Mouse (Mus musculus) intestine, embryonic 16.5 days (tissue): ENCODE measurements at regions not wholly inside any gene's neighbourhood (a gene's known extent, or its start where the extent isn't known, plus 50 kb on each side); places are given as distances from the start of the nearest gene placed in this dataset.

Experiments
- ATAC-seq: fragments of 200-750 bp; cut with Nextera tagmentation; 2 replicates; pipeline ENCODE4 v1.8.0; 2017; ENCODE audit warnings: moderate TSS enrichment, moderate library complexity
- H3K27ac ChIP-seq: fragments of 300-500 bp; sonication (generic); 2 replicates; pipeline ENCODE4 v1.5.1; 2014; ENCODE audit warnings: mild to moderate bottlenecking, low read length
- H3K27me3 ChIP-seq: fragments of 300-500 bp; sonication (generic); replicated peaks from 2 replicates; pipeline ENCODE4 v1.6.1; 2014; ENCODE audit warnings: low read length, control low read depth, mixed read lengths; ENCODE audit not compliant: control insufficient read depth, insufficient read depth
- H3K36me3 ChIP-seq: fragments of 300-500 bp; sonication (generic); 2 replicates; pipeline ENCODE4 v1.6.1; 2014; ENCODE audit warnings: low read length, control low read depth; ENCODE audit not compliant: control insufficient read depth, insufficient read depth
- H3K4me1 ChIP-seq: fragments of 300-500 bp; sonication (generic); 2 replicates; pipeline ENCODE4 v1.6.1; 2014; ENCODE audit warnings: low read length, control low read depth, mixed read lengths; ENCODE audit not compliant: control insufficient read depth, insufficient read depth
- H3K4me2 ChIP-seq: fragments of 300-500 bp; sonication (generic); 2 replicates; pipeline ENCODE4 v1.6.1; 2014; ENCODE audit warnings: low read depth, low read length, control low read depth
- H3K4me3 ChIP-seq: fragments of 300-500 bp; sonication (generic); 2 replicates; pipeline ENCODE4 v1.5.1; 2014; ENCODE audit warnings: mild to moderate bottlenecking, low read length
- H3K9ac ChIP-seq: fragments of 300-500 bp; sonication (generic); 2 replicates; pipeline ENCODE4 v1.6.1; 2014; ENCODE audit warnings: low read depth, low read length
- H3K9me3 ChIP-seq: fragments of 300-500 bp; sonication (generic); 2 replicates; pipeline ENCODE4 v1.6.1; 2016; ENCODE audit warnings: low read length, control low read depth; ENCODE audit not compliant: control insufficient read depth
- WGBS: fragments of 180-500 bp; shearing (Covaris S2); extraction: QIAGEN DNeasy Blood & Tissue Kit; methylation state at CpG from one replicate; pipeline ENCODE4 v1.1.7; 2014; 5-methylcytosine and 5-hydroxymethylcytosine counted together

DNA sequence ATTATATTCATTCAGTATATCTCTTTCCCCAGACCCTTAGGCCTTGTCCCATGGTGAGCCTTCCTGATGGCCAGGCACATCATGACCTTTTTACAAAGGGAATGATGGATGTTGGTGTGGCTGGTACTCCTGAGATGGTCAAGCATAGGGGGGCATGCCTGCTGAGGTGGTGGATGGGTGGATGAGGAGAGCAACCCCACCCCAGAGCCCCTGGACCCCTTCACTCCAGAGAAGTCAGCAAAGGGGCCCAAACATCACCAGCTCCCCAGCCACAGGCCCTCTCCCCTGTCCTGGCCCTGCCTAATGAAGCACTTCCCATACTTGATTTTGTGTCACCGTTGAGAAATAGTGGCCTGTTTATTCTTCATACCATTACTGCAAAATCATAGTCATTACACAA is 193.7 kb downstream of the Xxylt1 start:
- Histone ChIP-seq H3K36me3 (no peaks in the 10 kb centered on the region), H3K27ac (no peak overlapping the region), H3K4me3 (no peak overlapping the region), H3K27me3 (no peaks in the 10 kb centered on the region), H3K4me1 (peaks cover 9% of the 10 kb centered on the region), H3K4me2 (no peak overlapping the region), H3K9me3 (no peaks in the 10 kb centered on the region), H3K9ac (no peak overlapping the region)
- ATAC-seq, result no peak
- WGBS, result 88% methylated on average over 1 of the region's 1 CpGs

DNA sequence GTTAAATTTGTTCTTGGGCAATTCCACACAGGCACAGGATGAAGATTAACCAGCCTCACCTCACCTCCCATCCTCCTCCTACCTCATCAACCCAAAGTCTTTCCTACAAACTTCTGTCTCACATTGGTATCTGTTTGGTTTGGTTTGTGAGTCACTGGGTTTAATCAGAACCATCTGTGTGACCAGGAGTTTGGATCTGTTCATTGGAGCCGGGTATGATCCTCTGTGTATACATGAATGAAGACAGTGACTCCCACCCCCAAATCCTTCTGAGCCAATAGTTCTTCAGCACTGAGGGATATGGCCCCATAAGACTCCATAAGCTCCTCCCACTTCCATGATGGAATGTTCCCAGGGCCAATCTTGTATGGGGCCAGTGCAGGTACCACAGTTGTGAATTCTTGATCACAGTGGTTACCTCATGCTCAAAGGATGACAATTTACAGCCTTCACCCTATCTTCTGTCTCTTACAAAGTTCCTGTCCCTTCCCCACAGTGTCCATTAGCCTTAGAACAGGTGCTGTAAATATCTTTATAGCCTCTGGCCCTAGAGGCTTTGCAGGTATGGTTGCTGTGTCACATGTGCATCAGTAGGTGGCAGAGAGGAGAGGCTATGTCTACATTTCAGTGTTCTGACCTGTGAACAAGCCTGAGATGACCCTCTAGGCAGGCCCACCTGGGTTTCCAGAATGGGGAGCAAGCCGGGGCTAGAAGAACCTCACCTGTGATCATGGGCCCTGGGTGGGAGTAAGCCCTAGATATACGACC is 192.5 kb downstream of the Xxylt1 start:
- no peak overlapping the region for H3K27ac ChIP-seq
- no peaks in the 10 kb centered on the region for H3K36me3 ChIP-seq
- H3K4me2 ChIP-seq, result no peak overlapping the region
- no peaks in the 10 kb centered on the region for H3K9me3 ChIP-seq
- H3K27me3 ChIP-seq, result no peaks in the 10 kb centered on the region
- H3K4me1 ChIP-seq, result peaks cover 2% of the 10 kb centered on the region
- no peak overlapping the region for H3K4me3 ChIP-seq
- ATAC-seq, result no peak
- 89% methylated on average over 3 of the region's 3 CpGs for whole genome bisulfite sequencing
- H3K9ac ChIP-seq, result no peak overlapping the region

DNA sequence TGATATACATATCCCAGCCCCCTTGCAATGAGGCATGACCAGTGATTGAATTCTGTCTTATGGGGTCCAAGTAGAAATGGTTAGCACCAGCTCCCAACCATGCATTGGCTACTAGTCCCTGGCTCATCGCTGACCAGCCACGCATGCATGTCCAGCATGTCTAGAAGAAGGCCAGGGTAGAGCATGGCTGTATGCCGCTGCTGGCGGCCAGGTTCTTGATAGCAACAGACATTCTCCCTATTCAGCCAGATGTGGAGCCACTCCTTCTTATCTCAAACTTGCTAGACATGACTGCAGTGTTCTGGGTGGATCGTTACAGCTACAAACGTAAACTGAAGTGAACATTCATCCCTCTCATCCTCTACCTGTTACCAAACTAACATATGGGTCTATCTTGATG is 188.6 kb downstream of the Xxylt1 start:
- WGBS, result 93% methylated on average over 6 of the region's 6 CpGs
- no peak overlapping the region for H3K9ac ChIP-seq
- no peaks in the 10 kb centered on the region for H3K4me1 ChIP-seq
- no peak overlapping the region for H3K27ac ChIP-seq
- no peaks in the 10 kb centered on the region for H3K27me3 ChIP-seq
- no peak for ATAC-seq
- H3K4me3 ChIP-seq, result no peak overlapping the region
- no peaks in the 10 kb centered on the region for H3K36me3 ChIP-seq
- no peak overlapping the region for H3K4me2 ChIP-seq
- H3K9me3 ChIP-seq, result no peaks in the 10 kb centered on the region

DNA sequence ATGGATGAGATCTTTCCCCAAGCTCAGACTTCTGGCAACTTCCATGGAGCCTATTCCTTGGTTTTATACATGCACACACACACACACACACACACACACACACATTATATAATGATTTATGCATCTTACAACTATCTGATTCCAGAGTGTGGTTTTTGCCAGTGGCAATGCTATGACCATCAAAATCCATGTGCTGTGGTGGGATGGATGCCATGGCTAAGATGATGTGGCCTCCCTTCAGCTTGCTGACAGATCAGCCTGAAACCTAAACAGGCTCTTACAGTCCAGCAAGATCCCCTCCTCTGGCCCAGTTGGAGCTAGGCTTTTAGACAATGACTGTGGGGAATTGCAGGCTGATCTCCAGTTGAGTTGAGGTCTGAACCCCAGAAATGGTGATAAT is 187.1 kb downstream of the Xxylt1 start:
- H3K4me1 ChIP-seq, result no peaks in the 10 kb centered on the region
- no peak overlapping the region for H3K4me2 ChIP-seq
- no peak overlapping the region for H3K27ac ChIP-seq
- H3K9ac ChIP-seq, result no peak overlapping the region
- no peaks in the 10 kb centered on the region for H3K36me3 ChIP-seq
- no peak for ATAC-seq
- H3K27me3 ChIP-seq, result no peaks in the 10 kb centered on the region
- no peak overlapping the region for H3K4me3 ChIP-seq
- no peaks in the 10 kb centered on the region for H3K9me3 ChIP-seq

DNA sequence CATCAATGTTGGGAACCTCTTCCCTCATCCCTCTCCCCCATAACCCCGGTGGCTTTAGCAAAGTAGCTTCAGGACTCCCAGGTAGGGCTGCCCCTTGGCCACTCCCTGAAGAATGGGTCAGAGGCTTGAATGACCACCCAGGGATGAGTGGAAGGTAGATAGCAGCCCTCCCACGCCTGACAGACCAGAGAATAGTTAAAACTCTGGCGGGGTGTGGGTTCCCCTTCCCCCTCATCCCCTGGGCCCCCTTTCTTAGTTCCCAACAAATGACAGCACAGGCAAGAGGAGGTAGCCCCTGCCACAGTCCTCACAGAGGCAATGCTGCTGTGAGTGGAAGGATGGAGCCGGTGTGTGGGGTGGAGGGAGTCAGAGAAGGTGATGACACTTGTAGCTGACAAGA is 186.2 kb downstream of the Xxylt1 start:
- H3K4me3 ChIP-seq, result no peak overlapping the region
- no peak overlapping the region for H3K27ac ChIP-seq
- H3K4me2 ChIP-seq, result no peak overlapping the region
- no peak overlapping the region for H3K9ac ChIP-seq
- WGBS, result 86% methylated on average over 4 of the region's 4 CpGs
- H3K9me3 ChIP-seq, result no peaks in the 10 kb centered on the region
- no peaks in the 10 kb centered on the region for H3K27me3 ChIP-seq
- ATAC-seq, result no peak
- no peaks in the 10 kb centered on the region for H3K36me3 ChIP-seq
- H3K4me1 ChIP-seq, result no peaks in the 10 kb centered on the region

DNA sequence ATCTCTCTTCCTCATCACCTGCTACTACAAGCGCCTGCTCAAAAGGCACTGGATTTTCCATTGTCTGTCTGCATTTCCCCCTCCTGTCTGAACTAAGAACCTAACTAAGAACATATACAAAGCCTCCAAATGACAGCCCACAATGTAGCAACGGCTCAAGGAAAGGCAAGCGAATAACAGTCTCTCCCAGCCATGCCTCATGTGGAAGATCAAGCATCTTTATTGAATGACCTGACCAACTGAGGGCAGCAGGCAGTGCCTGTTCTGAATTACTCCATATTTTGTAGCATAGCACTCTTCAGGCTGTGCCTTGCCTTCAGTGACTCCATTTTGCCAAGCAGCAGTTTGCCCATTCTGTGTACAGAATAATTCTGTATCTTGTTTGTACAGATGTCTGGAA is 183.9 kb downstream of the Xxylt1 start:
- ATAC-seq, result no peak
- Histone ChIP-seq H3K27me3 (no peaks in the 10 kb centered on the region), H3K27ac (no peak overlapping the region), H3K9me3 (no peaks in the 10 kb centered on the region), H3K4me1 (no peaks in the 10 kb centered on the region), H3K36me3 (no peaks in the 10 kb centered on the region), H3K4me2 (no peak overlapping the region), H3K4me3 (no peak overlapping the region), H3K9ac (no peak overlapping the region)
- WGBS, result 87% methylated on average over 3 of the region's 3 CpGs

DNA sequence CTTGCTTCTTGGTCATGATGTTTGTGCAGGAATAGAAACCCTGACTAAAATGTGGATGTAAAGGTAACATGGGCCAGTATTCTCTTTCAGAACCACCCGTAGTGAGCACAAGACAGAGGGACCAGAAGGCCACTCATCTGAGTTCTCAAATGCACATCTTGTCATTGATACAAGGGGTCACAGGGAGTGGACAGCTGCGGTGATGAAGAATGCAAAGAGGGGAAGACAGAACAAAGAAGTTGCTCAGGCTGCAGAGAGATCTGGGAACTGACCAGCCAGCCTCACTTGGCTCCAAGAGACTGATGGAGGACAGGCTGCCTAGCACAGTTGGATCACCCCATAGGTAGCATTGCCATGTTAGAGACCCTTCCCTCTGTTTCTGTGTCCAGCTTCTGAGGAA is 181.1 kb downstream of the Xxylt1 start:
- H3K4me2 ChIP-seq, result no peak overlapping the region
- no peak overlapping the region for H3K4me3 ChIP-seq
- H3K27me3 ChIP-seq, result no peaks in the 10 kb centered on the region
- 79% methylated on average over 2 of the region's 2 CpGs for WGBS
- no peak for ATAC-seq
- H3K36me3 ChIP-seq, result 0 out of 2 replicates have a peak, but pooled peaks cover 3% of the 10 kb centered on the region
- H3K4me1 ChIP-seq, result no peaks in the 10 kb centered on the region
- H3K27ac ChIP-seq, result no peak overlapping the region
- H3K9ac ChIP-seq, result no peak overlapping the region
- H3K9me3 ChIP-seq, result peaks cover 5% of the 10 kb centered on the region; the same call in 1 of the 2 replicates

DNA sequence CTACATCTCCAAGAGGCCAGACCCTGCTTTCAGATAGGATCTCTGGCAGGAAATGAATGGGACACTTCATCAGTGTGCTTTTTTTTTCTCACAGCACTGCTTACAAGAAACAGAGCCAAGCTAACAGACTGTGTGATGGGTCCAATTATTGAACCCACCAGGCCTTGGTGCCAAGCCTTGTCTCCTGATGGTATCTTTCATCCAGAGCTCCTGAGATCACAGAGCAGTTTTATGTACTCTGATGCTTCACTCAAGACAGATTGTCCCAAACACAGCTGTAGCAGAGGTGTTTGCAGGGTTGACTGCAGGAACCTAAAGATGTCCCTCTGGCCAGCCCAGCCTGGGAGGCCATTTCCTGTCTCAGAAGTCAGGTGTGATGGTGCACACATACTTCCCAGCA is 179.9 kb downstream of the Xxylt1 start:
- no peak overlapping the region for H3K27ac ChIP-seq
- H3K9ac ChIP-seq, result no peak overlapping the region
- 0 out of 2 replicates have a peak, but pooled peaks cover 3% of the 10 kb centered on the region for H3K36me3 ChIP-seq
- H3K4me1 ChIP-seq, result no peaks in the 10 kb centered on the region
- no peak overlapping the region for H3K4me2 ChIP-seq
- H3K27me3 ChIP-seq, result no peaks in the 10 kb centered on the region
- H3K4me3 ChIP-seq, result no peak overlapping the region
- ATAC-seq, result no peak
- peaks cover 5% of the 10 kb centered on the region; the same call in 1 of the 2 replicates for H3K9me3 ChIP-seq
